Mouse (Mus musculus) liver, embryonic 15.5 days (tissue): Measurements from ENCODE around the gene Kdf1. TPM values are rescaled to one million over a fixed set of nuclear protein-coding genes. Genes with fewer than 3 reads are reported as not detected.

Experiments
- ATAC-seq: fragments of 200-750 bp; cut with Nextera tagmentation; 2 replicates; pipeline ENCODE4 v1.8.0; 2017; ENCODE audit warnings: moderate number of reproducible peaks, mild to moderate bottlenecking, moderate library complexity; ENCODE audit not compliant: insufficient read depth
- H3K27ac ChIP-seq: fragments of 300-500 bp; sonication (generic); replicated peaks from 2 replicates; pipeline ENCODE4 v1.5.1; 2015; ENCODE audit warnings: mild to moderate bottlenecking, inconsistent platforms
- H3K27me3 ChIP-seq: fragments of 300-500 bp; sonication (generic); 2 replicates; pipeline ENCODE4 v1.6.1; 2015; ENCODE audit warnings: mild to moderate bottlenecking, inconsistent platforms
- H3K36me3 ChIP-seq: fragments of 300-500 bp; sonication (generic); replicated peaks from 2 replicates; pipeline ENCODE4 v1.6.1; 2015; ENCODE audit warnings: moderate library complexity, mild to moderate bottlenecking, inconsistent platforms
- H3K4me1 ChIP-seq: fragments of 300-500 bp; sonication (generic); replicated peaks from 2 replicates; pipeline ENCODE4 v1.6.1; 2015; ENCODE audit warnings: inconsistent platforms
- H3K4me2 ChIP-seq: fragments of 300-500 bp; sonication (generic); 2 replicates; pipeline ENCODE4 v1.6.1; 2015; ENCODE audit warnings: moderate library complexity, mild to moderate bottlenecking, inconsistent platforms
- H3K4me3 ChIP-seq: fragments of 300-500 bp; sonication (generic); replicated peaks from 2 replicates; pipeline ENCODE4 v1.5.1; 2015; ENCODE audit warnings: mild to moderate bottlenecking, inconsistent platforms
- H3K9ac ChIP-seq: fragments of 300-500 bp; sonication (generic); 2 replicates; pipeline ENCODE4 v1.6.1; 2015; ENCODE audit warnings: moderate library complexity, mild to moderate bottlenecking, inconsistent platforms
- H3K9me3 ChIP-seq: fragments of 300-500 bp; sonication (generic); replicated peaks from 2 replicates; pipeline ENCODE4 v1.6.1; 2016; ENCODE audit warnings: inconsistent platforms
- WGBS: fragments of 180-500 bp; shearing (Covaris S2); methylation state at CpG from one replicate; pipeline ENCODE4 v1.1.7; 2015; ENCODE audit warnings: mixed read lengths; ENCODE audit not compliant: insufficient replicate concordance; 5-methylcytosine and 5-hydroxymethylcytosine counted together
- polyA plus RNA-seq: library from polyadenylated mRNA; unstranded; fragments of >200 nt; fragmentation: Nextera tagmentation; extraction: Ambion mirVana; gene quantifications from 2 replicates; pipeline ENCODE4 v1.2.1, GENCODE M21; 2015

The Kdf1 gene
- polyA plus RNA-seq, 1 experiment from 2014 or later, result 1.0 TPM

DNA sequence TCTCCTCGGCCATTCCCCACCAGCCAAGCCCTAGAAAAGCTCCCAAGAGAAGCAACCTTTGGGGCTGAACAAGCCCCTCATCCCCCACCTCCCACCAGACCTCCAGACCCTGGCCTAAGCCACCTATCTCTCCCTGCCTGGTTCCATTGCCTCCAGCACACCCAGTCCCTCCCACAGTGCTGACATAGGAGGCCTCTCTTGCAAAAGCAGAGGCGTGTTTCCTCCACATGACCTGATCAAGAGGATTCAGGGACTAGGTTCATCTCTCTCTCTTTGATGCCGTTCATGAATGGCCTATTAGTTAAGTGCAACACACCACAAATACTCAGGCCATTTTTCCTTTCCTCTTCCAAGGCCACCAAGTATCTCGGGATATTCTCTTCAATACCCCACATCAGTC lies 41.1 kb downstream of the Kdf1 start:
- Histone ChIP-seq H3K27me3 (no peaks in the 10 kb centered on the region), H3K9me3 (no peaks in the 10 kb centered on the region), H3K4me3 (no peak overlapping the region), H3K4me2 (no peak overlapping the region), H3K27ac (no peak overlapping the region), H3K9ac (no peak overlapping the region), H3K4me1 (no peaks in the 10 kb centered on the region; the same call in 1 of the 2 replicates), H3K36me3 (no peaks in the 10 kb centered on the region)
- 65% methylated on average over 4 of the region's 4 CpGs for WGBS
- ATAC-seq, result no peak

DNA sequence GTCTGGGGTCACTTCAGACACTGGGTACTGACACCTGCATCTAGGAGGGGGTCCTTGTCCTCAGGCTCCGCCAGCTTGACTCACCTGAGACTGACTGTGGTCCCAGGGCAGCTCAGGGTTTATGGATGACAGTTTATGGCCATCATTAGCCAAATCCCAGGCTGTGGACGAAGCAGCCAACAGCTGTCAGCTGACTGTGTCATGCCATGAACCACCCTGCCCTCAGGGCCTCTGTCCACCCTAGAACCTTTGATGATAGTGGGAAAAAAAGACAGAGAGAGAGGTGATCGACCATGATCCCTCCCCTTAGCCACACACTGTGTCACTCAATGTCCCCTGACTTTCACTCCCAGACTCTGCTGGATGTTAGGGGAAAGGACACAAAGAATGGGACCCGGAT lies 42.9 kb downstream of the Kdf1 start:
- Histone ChIP-seq H3K9me3 (no peaks in the 10 kb centered on the region), H3K27ac (no peak overlapping the region), H3K4me1 (no peaks in the 10 kb centered on the region; the same call in 1 of the 2 replicates), H3K9ac (no peak overlapping the region), H3K27me3 (no peaks in the 10 kb centered on the region), H3K36me3 (no peaks in the 10 kb centered on the region), H3K4me2 (no peak overlapping the region), H3K4me3 (no peak overlapping the region)
- WGBS, result 47% methylated on average over 4 of the region's 4 CpGs
- ATAC-seq, result no peak

DNA sequence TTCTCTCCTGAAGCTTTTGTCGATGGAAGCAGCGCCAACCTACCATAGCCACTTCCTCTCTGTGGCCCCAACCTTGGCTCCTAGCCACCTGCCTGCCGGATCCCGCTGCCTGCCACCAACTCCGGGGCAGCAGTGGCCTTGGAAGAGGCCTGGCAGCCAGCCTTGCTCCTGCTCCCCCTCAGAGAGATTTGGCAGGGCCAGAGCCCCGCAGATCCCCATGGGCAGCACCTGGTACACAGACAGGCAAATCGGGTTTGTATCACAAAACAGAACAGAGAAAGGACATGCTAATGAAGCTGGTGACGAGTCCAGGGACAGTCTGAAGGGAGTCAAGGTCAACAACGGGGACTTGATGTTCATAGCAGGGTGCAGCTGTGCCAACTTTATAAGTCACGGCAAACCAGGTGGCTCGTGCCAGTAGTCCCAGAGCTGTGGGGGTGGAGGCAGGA lies 44.4 kb downstream of the Kdf1 start:
- 62% methylated on average over 11 of the region's 11 CpGs for WGBS
- no peaks in the 10 kb centered on the region for H3K27me3 ChIP-seq
- no peaks in the 10 kb centered on the region; the same call in 1 of the 2 replicates for H3K4me1 ChIP-seq
- H3K9me3 ChIP-seq, result no peaks in the 10 kb centered on the region
- H3K4me2 ChIP-seq, result no peak overlapping the region
- no peak for ATAC-seq
- no peak overlapping the region for H3K9ac ChIP-seq
- H3K4me3 ChIP-seq, result no peak overlapping the region
- H3K27ac ChIP-seq, result no peak overlapping the region
- H3K36me3 ChIP-seq, result no peaks in the 10 kb centered on the region

- H3K4me1 ChIP-seq, result peaks cover 3% of the 10 kb centered on the region; the same call in 1 of the 2 replicates
- H3K27me3 ChIP-seq, result no peaks in the 10 kb centered on the region
- H3K4me2 ChIP-seq, result no peak overlapping the region
- ATAC-seq, result no peak
- H3K36me3 ChIP-seq, result no peaks in the 10 kb centered on the region
- H3K27ac ChIP-seq, result no peak overlapping the region
- H3K4me3 ChIP-seq, result no peak overlapping the region
- no peak overlapping the region for H3K9ac ChIP-seq
- no peaks in the 10 kb centered on the region for H3K9me3 ChIP-seq
- WGBS, result 23% methylated on average over 8 of the region's 8 CpGs
Observed at GRCm38 (mm10) chr4:133567251-133567650, 48.5 kb downstream of the Kdf1 start.

- Histone ChIP-seq H3K4me3 (no peak overlapping the region), H3K27ac (peak overlapping the region; percentile 80), H3K9ac (no peak overlapping the region), H3K4me2 (peak overlapping the region; percentile 43), H3K27me3 (no peaks in the 10 kb centered on the region), H3K9me3 (no peaks in the 10 kb centered on the region), H3K4me1 (peaks cover 14% of the 10 kb centered on the region), H3K36me3 (no peaks in the 10 kb centered on the region)
- WGBS, result 58% methylated on average over 10 of the region's 10 CpGs
- peak; percentile 38; the same call in 1 of the 2 replicates for ATAC-seq
Observed at GRCm38 (mm10) chr4:133569291-133570065, 50.7 kb downstream of the Kdf1 start.

GRCm38 (mm10) chr4:133570066-133570466 lies 51.3 kb downstream of the Kdf1 start:
- H3K27me3 ChIP-seq, result no peaks in the 10 kb centered on the region
- peak overlapping the region; percentile 43 for H3K4me2 ChIP-seq
- ATAC-seq, result peak; percentile 56; the same call in 1 of the 2 replicates
- H3K4me1 ChIP-seq, result peaks cover 17% of the 10 kb centered on the region
- H3K4me3 ChIP-seq, result no peak overlapping the region
- H3K9ac ChIP-seq, result no peak overlapping the region
- no peaks in the 10 kb centered on the region for H3K36me3 ChIP-seq
- WGBS, result 40% methylated on average over 10 of the region's 10 CpGs
- no peaks in the 10 kb centered on the region for H3K9me3 ChIP-seq
- peak overlapping the region; percentile 80 for H3K27ac ChIP-seq

DNA sequence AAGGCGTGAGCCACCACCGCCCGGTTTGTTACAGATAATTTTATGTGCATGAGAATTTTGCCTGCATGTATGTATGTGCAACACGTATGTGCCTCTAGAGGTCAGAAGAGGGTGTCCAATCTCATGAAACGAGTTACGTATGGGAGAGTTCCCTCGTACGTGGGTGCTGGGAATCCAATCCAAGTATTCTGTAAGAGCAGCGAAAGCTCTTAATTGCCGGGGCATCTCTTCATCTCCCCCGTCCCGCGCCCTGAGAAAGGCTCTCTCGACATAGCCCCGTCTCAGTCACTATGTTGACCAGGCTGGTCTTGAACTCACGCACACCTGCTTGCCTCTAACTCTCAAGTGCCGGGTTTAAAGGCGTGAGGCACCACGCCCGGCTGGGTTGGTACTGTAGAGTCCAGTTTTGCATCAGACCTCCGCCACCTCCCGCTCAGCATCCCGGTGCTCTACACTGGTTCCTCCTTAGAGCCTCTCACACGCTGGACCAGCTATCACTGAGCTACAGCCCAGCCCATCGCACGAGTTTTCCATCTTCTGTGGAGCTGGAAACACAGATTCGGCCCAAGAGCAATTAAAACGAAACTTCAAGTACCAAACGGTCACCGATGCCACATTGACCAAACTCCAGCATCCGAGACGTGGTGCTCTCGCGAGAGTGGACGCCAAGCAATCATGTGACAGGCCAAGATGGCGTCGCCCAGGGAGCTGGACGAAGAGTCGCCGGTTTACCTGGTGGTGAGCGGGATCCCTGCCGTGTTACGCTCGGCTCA lies 55.5 kb downstream of the Kdf1 start, which contains the start of gene Gpatch3:
Gene Gpatch3, plus strand, starts transcription at position 676 of the 773 bp plus-strand sequence.
- peak; percentile 79 for ATAC-seq
- peak within 1 kb of the TSS; percentile 83 for H3K9ac ChIP-seq
- H3K4me1 ChIP-seq, result peaks cover 31% of the 10 kb centered on the region
- H3K9me3 ChIP-seq, result no peaks in the 10 kb centered on the region
- H3K27ac ChIP-seq, result peak within 1 kb of the TSS; percentile 88
- 5% methylated on average over 44 of the region's 44 CpGs for WGBS
- H3K36me3 ChIP-seq, result peaks cover 14% of the 10 kb centered on the region
- H3K4me2 ChIP-seq, result peak within 1 kb of the TSS; percentile 97
- no peaks in the 10 kb centered on the region for H3K27me3 ChIP-seq
- H3K4me3 ChIP-seq, result peak within 1 kb of the TSS; percentile 89

DNA sequence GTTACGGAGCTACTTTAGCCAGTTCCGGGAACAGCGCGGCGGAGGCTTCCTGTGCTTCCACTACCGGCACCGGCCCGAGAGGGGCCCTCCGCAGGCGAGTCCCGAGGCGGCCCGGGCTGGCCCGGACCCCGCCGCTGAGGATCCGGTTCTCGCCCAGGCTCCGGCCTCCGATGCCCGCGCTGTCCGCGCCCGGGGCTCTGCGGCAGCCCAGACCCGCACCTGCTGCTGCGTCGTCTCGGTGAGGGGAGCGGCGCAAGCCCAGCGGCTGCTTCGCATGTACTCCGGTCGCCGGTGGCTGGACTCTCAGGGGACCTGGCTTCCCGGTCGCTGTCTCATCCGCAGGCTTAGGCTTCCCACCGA lies 56.1 kb downstream of the Kdf1 start:
- Histone ChIP-seq H3K36me3 (peaks cover 20% of the 10 kb centered on the region), H3K9ac (peak overlapping the region; percentile 83), H3K9me3 (no peaks in the 10 kb centered on the region), H3K4me3 (peak overlapping the region; percentile 89), H3K27ac (peak overlapping the region; percentile 88), H3K4me2 (peak overlapping the region; percentile 97), H3K27me3 (no peaks in the 10 kb centered on the region), H3K4me1 (peaks cover 31% of the 10 kb centered on the region)
- ATAC-seq, result peak; percentile 48
- 1% methylated on average over 41 of the region's 41 CpGs for WGBS

- Histone ChIP-seq H3K36me3 (peaks cover 44% of the 10 kb centered on the region), H3K9me3 (no peaks in the 10 kb centered on the region)
- 80% methylated on average over 12 of the region's 12 CpGs for WGBS
Observed at GRCm38 (mm10) chr4:133577983-133578382, 59.2 kb downstream of the Kdf1 start.

More at GRCm38 (mm10) chr4:133577983-133578382, 59.2 kb downstream of the Kdf1 start:
- Histone ChIP-seq H3K9ac (no peak overlapping the region), H3K4me3 (no peak overlapping the region), H3K27me3 (no peaks in the 10 kb centered on the region), H3K4me2 (no peak overlapping the region), H3K27ac (no peak overlapping the region), H3K4me1 (peaks cover 31% of the 10 kb centered on the region)
- ATAC-seq, result no peak
